Mouse (Mus musculus): ENCODE results near the gene Egr4.

Egr4 gene

DNA sequence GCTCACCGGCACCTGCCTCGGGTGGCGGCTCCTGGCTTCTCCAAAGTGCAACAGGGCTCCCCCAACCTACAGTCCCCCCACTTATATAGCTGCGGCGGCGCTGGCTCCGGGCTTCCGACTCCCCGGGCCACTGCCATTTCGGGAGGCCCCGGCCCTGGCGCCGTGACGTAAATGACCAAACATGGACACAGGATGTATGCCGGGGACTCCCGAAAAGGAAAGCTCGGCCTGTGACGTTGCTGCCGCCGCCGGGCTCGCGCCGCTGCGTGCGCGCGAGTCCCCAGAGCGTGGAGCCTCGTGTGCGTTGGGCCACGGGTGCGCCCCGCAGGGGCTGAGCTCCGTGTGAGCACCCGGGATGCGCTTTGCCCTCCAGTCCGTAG, at the start of gene Egr4:
Egr4 (minus strand) TSS at position 59 of the 380 bp plus-strand sequence.
- DNase-seq: no peak

DNA sequence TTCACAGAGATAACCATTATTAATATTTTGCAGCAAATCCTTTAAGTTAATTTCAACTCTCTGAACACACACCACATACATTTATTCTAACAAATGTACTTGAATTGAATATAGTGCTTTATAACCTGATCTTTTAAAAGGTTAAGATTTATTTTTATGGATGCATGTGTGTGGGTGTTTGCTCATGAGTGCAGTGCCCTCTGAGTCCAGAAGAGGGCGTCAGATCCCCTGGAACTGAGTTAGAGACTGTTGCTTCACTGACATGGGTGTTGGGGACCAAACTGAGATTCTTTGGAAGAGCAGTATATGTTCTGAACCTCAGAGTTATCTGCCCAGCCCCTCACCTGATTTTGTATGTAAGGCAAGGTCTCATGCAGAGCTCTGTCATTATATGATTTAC, 49.0 kb upstream of the Egr4 start:
- DNase-seq: peak; percentile 12

DNA sequence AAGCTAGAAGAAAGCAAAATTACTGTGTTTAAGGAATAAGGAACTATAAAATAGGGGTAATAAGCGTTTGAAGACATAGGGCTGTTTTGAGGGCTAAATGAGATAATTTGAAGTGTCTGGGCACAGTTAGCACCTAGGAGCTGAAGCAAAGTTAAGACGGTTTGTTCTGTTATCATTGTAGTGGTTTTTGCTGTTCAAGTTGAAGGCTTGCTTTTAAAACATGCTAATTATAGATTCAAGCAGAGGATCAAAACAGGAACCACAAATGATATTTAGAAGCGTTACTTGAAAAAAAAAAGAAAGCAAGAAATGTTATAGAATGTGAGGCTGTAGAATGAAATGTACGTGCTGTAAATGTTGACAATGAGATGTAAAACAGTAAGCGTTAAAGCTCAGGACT, 34.3 kb upstream of the Egr4 start:
- DNase-seq: no peak

DNA sequence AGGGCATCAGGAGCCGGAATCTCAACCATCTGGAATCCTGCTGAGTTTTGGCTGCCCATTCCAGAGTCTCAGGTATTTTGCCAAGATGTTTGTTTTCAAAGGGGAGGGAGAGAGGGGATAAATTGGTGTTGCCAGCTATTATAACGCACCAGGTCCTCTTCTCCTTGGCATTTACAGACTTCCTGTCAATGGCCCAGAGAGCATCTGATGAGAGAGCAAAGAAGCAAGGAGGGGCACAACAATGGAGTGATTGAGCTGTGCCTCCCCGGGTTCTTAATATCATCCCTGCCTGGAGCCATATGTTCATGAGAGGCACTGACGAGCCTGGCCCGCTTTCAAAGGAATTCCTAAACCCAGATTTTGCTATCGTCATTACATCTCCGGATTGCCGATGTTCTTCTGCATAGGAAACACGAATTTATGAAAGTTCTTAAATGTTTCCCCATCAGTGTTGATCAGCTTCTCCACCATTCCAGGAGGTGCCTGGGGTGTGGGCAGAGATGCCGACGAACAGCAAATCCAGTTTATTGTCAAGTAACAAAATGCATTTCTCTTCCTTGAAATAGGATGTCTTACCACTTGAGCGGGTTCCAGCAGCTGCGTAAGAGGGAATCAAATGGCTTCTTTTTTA, 31.0 kb upstream of the Egr4 start:
- DNase-seq: peak; percentile 60

DNA sequence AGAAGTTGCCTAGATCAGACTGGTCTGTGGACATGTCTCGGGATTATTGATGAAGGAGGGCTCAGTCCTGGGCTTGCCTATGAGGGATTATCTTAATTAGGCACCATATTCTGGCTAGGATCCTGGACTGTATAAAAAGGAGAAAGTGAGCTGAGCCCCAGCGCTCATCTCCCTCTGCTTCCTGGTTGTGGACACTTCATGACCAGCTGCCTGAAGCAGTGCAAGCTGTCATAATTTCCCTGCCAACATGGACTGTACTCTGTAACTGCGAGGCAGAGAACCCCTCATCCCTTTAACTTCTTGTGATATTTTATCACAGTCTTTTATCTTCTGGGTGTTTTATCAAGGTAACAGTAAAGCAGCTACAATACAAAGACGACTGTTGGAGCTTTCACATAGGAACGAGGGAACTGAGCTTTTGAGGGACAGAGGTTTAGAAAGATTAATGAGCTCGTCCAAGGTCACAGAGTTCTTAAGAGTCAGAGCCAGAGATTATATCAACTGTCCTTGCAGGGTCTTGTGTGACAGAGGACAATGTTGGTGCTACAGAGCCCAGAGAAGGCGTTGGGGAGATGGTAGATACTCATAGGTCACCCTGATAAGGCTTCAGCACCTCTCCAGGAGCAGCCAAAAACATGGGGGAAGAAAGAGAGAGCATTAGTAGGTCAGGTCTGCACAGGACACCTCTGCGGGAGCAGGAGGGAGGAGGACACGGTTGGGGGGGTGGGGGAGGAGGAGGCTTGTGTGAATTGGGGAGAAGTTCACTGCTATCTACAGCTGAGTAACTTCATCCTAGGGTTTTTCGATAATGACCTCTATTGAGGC, 30.2 kb upstream of the Egr4 start:
- no peak for DNase-seq

DNA sequence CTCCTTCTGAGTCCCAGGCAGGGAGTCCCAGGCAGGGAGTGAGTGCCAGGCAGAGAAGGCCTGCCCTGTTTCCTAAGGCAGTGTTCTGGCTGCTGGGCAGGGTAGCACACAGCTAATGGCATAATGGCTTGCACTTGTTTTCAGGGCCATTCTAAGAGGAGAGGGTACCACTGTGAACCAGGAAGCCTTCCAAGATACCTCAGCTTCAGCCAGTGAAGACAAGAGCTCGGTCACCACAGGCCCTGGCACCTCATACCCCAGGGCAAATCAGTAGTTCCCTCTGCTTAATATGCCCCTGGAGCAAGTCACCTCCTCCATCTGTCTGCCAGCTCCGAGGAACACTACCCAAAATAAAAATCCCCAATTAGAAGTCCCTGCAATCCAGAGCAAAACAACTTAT, 9.4 kb upstream of the Egr4 start:
- DNase-seq: no peak

DNA sequence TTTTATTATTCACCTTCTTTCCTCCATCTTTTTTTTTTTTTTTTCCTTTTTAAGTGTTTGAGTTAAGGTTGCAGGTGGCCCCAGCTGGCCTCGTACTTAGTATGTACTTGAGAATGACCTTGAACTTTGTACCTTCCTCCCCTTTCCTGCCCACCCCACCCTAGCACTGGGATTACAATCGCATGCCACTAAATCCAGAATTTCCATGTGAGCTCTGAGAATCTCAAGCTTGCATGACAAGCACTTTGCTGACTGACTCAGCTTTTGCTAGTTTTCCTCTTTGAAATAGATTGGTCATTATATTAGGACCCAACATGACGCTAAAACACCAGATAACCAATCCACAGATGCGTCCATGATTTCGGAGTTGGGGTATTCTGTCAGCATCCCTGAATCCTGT, 8.6 kb upstream of the Egr4 start:
- DNase-seq: no peak

DNA sequence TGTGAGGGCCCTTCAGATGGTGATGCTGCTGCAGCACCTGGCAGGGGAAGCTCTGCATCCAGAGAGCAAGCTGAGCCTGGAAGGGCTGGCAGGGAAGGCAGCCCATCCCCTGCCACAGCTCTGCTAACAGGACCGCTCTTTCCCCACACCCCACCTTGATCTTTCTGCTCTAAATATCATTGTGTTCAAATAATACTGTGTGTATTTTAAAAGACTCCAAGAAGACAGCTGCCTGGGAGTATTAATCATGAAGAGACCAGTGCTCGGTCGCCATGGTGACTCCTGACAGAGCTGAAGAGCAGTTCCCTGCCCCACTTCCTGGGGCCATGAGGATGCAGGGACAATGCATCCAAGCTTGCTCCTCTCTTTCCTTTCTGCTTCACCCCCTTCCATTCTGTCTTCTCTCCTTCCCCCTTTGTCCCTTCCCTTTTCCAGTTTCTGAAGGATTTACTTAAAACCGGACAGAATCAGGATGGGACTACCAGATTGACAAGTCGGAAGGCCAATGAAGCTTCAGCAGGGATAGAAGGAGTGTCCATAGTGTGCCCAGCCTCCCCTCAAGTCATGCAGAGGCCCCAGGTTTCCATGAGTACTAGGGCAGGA, 4.8 kb upstream of the Egr4 start:
- no peak for DNase-seq

DNA sequence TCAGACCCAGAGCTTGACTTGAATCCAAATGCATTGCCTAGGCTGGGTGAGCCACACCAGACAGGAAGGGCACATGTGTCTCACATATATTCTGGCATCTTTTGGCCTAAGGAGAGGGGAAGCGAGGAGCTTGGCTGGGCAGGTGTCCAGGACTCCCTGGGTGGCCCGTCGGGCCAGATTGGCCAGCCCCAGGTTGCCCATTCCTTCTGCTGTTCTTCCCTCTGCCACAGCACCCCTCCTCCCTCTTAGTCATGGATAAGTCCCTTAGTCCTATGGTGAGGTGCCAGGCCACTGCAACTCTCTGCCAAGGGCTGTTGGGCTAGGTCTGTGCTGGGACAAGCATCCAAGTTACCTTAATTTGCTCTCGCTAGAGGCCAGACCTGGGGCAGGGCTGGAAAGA, 2.6 kb upstream of the Egr4 start:
- no peak for DNase-seq

DNA sequence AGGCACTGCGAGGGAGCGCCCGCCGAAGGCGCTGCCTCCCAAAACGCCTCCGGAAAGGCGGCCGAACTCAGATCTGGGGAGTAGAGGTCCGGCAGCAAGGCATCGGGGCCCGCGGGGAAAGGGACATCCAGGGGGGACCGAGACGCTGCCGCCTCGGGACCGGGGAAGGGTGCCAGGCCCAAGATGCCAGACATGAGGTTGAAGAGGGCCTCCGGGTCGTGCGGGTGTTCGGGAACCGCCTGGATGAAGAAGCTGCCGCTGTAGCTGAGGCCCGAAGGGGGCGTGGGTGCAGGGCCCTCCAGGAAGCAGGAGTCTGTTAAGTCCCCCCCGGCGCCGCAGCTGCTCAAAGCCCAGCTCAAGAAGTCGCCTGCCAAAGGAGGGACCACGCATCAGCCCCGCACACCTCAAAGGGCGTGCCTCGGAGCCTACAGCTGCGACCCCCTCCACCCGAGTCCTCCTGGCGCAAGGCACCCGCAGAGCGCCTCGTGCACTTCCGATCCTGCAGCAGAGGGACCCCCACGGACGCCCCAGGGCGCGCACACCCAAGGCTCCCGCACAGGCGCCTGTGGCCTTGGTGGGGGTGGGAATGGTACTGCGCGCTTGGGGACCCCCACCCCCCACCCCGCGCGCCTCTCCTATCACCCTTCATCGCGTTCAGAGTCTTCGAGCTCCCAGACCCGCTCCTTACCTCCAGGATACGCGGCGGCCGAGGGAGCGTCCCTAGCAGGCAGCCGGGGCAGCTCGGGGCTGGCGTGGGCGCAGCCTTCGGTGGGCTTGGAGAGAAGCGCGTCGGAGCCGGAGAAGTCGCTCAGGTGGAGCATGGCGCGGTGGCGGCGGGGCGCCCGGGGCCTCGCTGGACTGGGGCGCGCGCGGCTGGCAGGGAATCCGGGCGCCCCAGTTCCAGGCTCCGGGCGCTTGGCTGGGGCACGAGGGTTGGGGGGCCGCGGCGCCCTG, 535 bp downstream of the Egr4 start:
- no peak for DNase-seq

DNA sequence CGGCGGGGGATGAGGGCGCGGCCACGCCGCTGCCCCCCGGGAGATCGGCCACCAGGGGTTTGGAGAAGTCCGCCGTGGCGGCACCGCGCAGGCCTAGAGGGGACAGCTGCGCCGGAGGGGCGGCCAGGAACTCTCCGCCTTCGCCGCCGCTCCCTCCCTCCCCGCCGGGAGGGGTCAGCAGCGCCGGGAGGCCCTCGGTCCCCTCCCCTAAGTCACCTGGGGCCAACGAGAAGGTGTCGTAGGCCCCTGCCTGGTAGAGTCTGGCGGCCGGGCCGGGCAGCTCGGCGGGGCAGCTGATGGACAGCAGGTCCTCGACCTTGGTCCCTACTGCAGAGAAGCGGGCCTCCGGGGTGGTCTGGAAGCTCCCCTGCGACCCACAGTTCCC, 1.3 kb downstream of the Egr4 start:
- no peak for DNase-seq

DNA sequence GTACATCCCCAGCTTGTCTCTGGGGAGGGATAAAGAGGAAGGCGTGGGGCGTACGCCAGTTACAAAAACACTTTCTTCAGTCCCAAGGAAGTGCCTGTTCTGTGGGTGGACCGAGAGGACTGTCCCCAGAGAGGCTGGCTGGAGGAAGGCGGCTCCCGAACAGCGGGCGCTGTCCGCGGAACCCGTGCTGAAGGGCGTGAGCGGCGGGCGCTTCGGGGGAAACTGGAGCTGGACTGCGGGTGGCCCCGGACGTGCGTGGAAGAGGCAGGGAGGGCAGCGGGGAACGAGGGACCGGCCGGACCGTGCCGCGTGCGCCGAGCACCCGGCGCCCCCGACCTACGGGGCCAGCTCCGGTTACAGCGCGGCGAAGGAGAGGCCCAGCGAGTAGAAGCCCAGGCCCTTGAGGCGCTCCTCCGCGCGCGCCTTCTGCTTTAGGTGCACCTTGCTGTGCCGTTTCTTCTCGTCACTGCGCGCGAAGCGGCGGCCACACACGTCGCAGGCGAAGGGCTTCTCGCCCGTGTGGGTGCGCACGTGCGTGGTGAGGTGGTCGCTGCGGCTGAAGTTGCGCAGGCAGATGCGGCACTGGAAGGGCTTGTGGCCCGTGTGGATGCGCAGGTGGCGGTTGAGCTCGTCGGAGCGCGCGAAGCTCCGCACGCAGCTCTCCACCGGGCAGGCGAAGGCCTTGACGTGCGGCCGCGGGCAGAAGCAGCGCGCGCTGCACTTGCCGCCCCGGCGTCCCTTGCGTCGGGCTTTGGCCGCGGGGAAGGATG, 1.9 kb downstream of the Egr4 start:
- DNase-seq: no peak

DNA sequence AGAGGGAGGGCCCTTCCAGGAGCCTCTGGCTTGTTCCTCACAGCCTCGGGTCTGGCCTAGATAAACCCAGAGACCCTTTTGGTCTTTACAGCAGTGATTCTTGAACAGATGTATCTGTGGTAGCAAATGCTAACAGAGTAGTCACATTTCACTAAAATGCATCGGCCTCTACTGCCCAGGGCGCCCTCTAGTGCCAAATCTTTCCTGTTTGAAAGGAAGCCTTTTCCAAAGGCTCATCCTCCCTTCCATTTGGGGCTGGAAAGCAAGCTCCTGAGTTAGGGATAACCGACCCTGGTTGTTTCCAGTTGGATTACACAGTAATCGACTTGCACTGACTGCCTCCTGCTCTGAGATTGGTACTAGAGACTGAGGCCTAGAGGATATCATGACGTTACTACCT, 2.9 kb downstream of the Egr4 start:
- no peak for DNase-seq

DNA sequence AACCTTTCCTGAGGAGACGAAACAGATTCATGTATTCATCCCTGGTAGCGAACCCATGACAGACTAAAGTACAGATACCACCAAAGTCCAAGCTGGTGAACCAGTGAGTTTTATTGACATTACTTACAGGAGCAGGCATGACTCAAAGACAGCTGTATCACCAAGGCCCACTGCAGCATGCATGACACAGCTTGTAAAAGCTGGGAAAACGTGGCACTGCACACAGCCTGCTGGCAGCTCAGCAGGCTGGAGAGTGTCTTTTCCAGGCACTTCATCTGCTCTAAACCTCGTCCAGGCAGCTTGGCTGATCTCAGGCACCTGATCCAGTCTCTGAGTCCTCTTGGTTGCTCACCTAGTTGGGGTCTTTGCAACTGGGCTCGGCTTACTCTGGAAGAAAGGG, 4.8 kb downstream of the Egr4 start:
- no peak for DNase-seq

DNA sequence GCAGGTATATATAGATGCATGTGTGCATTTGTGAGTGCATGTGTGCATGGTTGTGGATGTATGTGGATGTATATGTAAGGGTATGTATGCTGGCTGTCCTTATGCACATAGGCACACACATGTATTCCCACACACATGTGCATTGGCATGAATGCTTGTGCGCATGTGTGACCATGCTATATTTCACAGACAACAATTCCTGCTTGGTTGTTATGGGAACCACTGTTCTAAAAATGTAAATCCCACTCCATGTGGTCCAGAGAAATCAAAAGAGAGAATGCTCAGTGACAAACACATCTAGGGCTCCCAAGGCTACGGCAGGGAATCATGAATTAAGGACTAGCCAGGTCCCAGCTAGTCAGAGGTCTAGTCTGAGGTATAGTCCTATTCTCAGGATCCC, 8.5 kb downstream of the Egr4 start:
- DNase-seq: no peak

DNA sequence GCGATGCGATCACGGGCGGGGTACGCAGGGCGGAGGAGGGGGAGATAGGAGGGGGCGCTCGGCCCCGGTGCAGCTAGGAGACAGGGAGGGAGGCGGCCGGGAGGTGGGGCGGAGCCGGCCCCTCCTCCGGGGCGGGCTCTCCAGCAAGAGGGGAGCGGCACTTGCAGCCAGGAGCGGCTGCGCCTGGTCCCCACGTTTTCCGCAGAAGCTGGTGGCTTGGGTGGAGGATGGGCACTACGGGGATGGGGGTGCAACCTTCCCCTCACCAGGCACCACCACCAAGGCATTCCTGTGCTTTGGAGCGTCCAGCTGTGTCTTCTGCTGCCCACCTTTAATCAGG, 10.5 kb downstream of the Egr4 start, which contains the start of gene Fbxo41:
Fbxo41 (minus strand) TSS at position 84 of the 340 bp plus-strand sequence.
- no peak for DNase-seq

DNA sequence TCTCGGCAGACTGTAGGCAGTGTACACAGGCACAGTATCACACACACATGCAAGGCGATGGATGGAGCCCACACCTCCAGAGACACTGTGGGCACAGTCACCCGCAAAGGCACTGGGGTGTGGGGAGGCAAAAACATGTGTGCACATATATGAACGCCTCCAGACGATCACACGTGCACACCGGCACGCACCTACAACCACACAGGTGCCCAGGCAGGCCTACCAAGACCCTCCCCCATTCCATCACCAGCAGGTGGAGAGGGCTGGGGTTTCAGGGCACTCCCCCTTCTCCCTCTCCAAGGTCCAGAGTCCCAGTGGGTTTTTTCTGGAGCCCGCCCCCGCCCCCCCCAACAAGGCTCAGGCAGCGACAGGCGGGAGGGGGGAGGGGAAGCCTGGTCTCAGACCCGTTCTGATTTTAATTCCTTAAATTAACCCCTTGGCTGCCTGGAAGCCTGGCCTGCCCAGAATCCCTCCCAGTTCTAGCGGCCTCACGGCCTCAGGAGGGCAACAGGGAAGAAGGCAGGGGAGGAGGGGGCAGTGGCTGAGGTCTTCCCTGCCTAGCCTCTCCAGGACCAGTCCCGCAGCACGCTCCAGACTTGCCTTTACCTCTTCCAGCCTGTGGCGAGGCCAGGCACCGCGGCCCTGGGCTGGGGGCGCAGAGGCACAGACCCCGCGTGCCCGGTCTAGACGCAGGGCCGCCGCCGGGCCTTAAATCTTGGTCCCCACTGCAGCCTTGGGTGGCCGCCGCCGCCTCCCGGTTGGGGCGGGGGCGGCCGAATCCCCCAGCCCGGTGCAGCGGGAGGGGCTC, 11.1 kb downstream of the Egr4 start:
- DNase-seq: no peak

DNA sequence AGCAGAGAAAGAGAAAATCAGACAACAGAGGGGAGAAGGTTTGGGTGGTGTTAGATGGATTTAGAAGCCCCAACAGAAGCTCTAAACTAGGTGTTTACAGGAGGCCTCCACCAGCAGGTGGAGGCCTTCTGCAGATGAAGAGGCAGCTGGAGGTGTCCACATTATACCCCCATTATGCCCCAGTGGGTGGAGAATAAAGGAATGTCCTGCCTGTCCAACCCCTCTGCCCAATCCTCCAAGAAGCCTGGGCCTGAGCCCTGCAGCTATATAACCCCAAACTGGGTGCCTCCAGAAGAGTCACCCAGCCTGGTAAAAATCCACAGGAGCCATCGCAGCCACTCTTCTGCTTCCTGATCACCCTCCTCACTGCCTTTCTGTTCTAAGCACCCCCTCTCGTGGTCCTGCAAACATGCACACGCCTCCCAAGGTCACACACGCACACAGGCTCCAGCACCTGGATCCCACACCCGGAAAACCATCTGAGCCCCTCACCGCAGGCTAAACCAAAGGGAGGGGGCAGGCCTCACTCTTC, 11.8 kb downstream of the Egr4 start:
- DNase-seq: peak; percentile 79

DNA sequence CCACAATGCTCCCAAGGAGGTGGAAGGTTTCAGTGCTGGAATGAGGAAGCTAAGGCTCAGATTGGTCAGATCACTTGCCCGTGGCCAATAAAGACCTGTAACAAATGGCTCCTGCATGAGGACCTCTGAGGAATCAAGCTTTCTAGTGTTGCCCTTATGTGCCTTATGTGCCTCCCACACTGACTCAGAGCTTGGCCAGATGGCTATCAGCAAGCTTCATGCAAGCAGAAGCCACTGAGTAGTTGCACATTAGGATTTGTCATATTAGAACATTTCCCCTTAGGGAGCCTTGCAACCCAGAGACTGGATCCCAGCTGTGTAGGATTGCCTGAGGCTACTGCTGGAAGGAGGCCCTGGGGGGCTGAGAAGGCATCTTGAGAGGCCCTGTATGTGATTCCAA, 13.0 kb downstream of the Egr4 start:
- no peak for DNase-seq

DNA sequence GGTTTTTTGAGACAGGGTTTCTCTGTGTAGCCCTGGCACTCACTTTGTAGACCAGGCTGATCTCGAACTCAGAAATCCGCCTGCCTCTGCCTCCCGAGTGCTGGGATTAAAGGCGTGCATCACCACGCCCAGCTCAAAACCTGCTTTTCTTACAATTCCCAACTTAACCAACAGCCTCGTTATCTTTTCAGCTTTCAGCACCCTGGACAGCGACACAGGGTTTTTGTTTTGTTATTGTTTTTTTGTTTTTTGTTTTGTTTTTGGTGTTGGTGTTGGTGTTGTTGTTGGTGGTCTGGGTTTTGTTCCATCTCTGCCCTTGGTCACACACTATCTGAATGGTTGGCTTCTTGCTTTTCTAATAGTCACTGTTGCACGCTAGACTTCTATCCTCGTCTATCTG, 15.2 kb downstream of the Egr4 start:
- DNase-seq: no peak

DNA sequence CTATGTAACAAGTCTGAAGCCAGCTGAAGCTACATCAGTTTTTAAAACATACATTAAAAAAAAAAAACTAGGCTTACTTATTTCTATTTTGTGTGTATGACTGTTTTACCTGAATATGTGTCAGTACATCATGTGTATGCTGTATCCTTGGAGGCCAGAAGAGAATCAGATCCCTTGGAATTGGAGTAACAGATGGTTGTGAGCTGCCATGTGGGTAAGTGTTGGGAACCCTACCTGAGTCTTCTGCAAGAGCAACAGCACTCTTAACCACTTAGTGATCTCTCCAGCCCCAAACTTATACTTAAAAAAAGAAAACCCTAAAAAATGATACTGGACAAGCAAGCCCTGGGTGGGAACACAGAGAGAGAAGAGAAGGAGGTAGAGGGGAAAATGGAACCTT, 16.4 kb downstream of the Egr4 start:
- DNase-seq: no peak
